8 mouse cellular contexts compared by ENCODE assay signal in genomic region chr3:89244158-89244981, GRCm38 (mm10). TPM values are rescaled to one million over a fixed set of nuclear protein-coding genes. Genes with fewer than 3 reads are reported as not detected.
DNase-seq lines count a peak whose midpoint lies in the region; ATAC-seq and TF ChIP-seq lines count a peak whose summit lies in the region.

No protein-coding gene starts in this region.

- peak overlapping the region; percentile 88 for H3K4me2 ChIP-seq in lung, embryonic 14.5 days
- H3K4me2 ChIP-seq in heart, embryonic 16.5 days (ENCODE audit: low read depth, low read length), result peak overlapping the region; percentile 84
- peak overlapping the region; percentile 86 for H3K4me2 ChIP-seq in midbrain, embryonic 16.5 days (ENCODE audit: low read length)

- intact Hi-C loops in gastrocnemius, postnatal 14 days (cut with DNase I; ENCODE audit: low total_unique reads), result no loop called here

- H3K27ac ChIP-seq in lung, embryonic 14.5 days (ENCODE audit: low read depth), result peak overlapping the region; percentile 42; the same call in 1 of the 2 replicates
- no peak overlapping the region for H3K27ac ChIP-seq in heart, embryonic 16.5 days (ENCODE audit: low read length)
- peak overlapping the region; percentile 95 for H3K27ac ChIP-seq in midbrain, embryonic 16.5 days (ENCODE audit: low read length)

- H3K4me1 ChIP-seq in lung, embryonic 14.5 days (ENCODE audit: insufficient read depth), result peaks cover 6% of the 10 kb centered on the region
- peaks cover 20% of the 10 kb centered on the region for H3K4me1 ChIP-seq in heart, embryonic 16.5 days (ENCODE audit: control insufficient read depth, insufficient read depth, low read length)
- peaks cover 31% of the 10 kb centered on the region for H3K4me1 ChIP-seq in midbrain, embryonic 16.5 days (ENCODE audit: control insufficient read depth, insufficient read depth, low read length)

- peak overlapping the region; percentile 78 for H3K4me3 ChIP-seq in lung, embryonic 14.5 days (ENCODE audit: low read depth, low read length)
- peak overlapping the region; percentile 39 for H3K4me3 ChIP-seq in heart, embryonic 16.5 days (ENCODE audit: low read length)
- peak overlapping the region; percentile 71 for H3K4me3 ChIP-seq in midbrain, embryonic 16.5 days (ENCODE audit: low read depth, low read length)

- ATAC-seq in lung, embryonic 14.5 days (ENCODE audit: insufficient read depth), result peak; percentile 25; the same call in 1 of the 2 replicates
- no peak for ATAC-seq in heart, embryonic 16.5 days (replicated peaks; ENCODE audit: extremely low read depth, insufficient read depth, low FRiP score)
- peak; percentile 27 for ATAC-seq in midbrain, embryonic 16.5 days

- 13% methylated on average over 25 of the region's 25 CpGs for WGBS in lung, embryonic 14.5 days
- WGBS in heart, embryonic 16.5 days, result 16% methylated on average over 25 of the region's 25 CpGs
- 11% methylated on average over 25 of the region's 25 CpGs for WGBS in midbrain, embryonic 16.5 days

- peak; percentile 36 for DNase-seq in lung, embryonic 14.5 days
- no peak for DNase-seq in lung, postnatal 14 days
- DNase-seq in cerebellum, adult 18-20 months, result peak; percentile 58 to 66
- DNase-seq in kidney, postnatal 4 days, result peak; percentile 63 to 72
- no peak for DNase-seq in frontal cortex, adult 2 months (ENCODE audit: extremely low spot score in 1 of 2, low spot score in 1 of 2)
- no peak for DNase-seq in gastrocnemius, postnatal 14 days

- H3K9ac ChIP-seq in lung, embryonic 14.5 days, result peak overlapping the region; percentile 1; the same call in 1 of the 2 replicates
- H3K9ac ChIP-seq in heart, embryonic 16.5 days (ENCODE audit: low read length), result no peak overlapping the region
- peak overlapping the region; percentile 86 for H3K9ac ChIP-seq in midbrain, embryonic 16.5 days (ENCODE audit: low read depth, low read length)

- H3K27me3 ChIP-seq in lung, embryonic 14.5 days (ENCODE audit: insufficient read depth, low read length), result peaks cover 15% of the 10 kb centered on the region; the same call in 1 of the 2 replicates
- H3K27me3 ChIP-seq in heart, embryonic 16.5 days (ENCODE audit: control insufficient read depth, insufficient read depth, low read length), result peaks cover 11% of the 10 kb centered on the region
- no peaks in the 10 kb centered on the region for H3K27me3 ChIP-seq in midbrain, embryonic 16.5 days (ENCODE audit: control insufficient read depth, insufficient read depth, low read depth, low read length)

- peak; percentile 25; the same call in 1 of the 2 replicates for TF ChIP-seq CTCF in lung, embryonic 14.5 days (IDR thresholded peaks at IDR 0.05; ENCODE audit: low read depth)

- H3K9me3 ChIP-seq in lung, embryonic 14.5 days (ENCODE audit: low read depth, low read length), result no peaks in the 10 kb centered on the region
- H3K9me3 ChIP-seq in heart, embryonic 16.5 days (replicated peaks; ENCODE audit: control insufficient read depth, low read length), result no peaks in the 10 kb centered on the region
- no peaks in the 10 kb centered on the region for H3K9me3 ChIP-seq in midbrain, embryonic 16.5 days (replicated peaks; ENCODE audit: control insufficient read depth, low read length, poor library complexity, severe bottlenecking)

- peaks cover 12% of the 10 kb centered on the region for H3K36me3 ChIP-seq in lung, embryonic 14.5 days (ENCODE audit: insufficient read depth)
- H3K36me3 ChIP-seq in heart, embryonic 16.5 days (ENCODE audit: control insufficient read depth, insufficient read depth), result peaks cover 5% of the 10 kb centered on the region; the same call in 1 of the 2 replicates
- peaks cover 25% of the 10 kb centered on the region for H3K36me3 ChIP-seq in midbrain, embryonic 16.5 days (ENCODE audit: control insufficient read depth, insufficient read depth, low read length)

RNA-seq across cellular contexts. Expression of gene Krtcap2, which starts 1.4 kb away (rescaled TPM):
- polyA plus RNA-seq in lung, embryonic 14.5 days (2014; fragmentation: Nextera tagmentation; extraction: Ambion mirVana), result 293 and 312 TPM in 2 replicates
- polyA plus RNA-seq in heart, embryonic 16.5 days (2015; fragmentation: Nextera tagmentation; extraction: Ambion mirVana), result 202 and 234 TPM in 2 replicates
- polyA plus RNA-seq in midbrain, embryonic 16.5 days (2015; fragmentation: Nextera tagmentation; extraction: Ambion mirVana), result 195 TPM in 2 replicates
- polyA plus RNA-seq in frontal cortex, adult 2 months (2012; rRNA removed), result 53.0 and 66.4 TPM in 2 replicates
- 10 to 100 TPM; 74.0 to 85.6 TPM for total RNA-seq in gastrocnemius, postnatal 14 days (2021)

RNA-seq across cellular contexts. Expression of gene Trim46, which starts 1.7 kb away (rescaled TPM):
- polyA plus RNA-seq in lung, embryonic 14.5 days (2014; fragmentation: Nextera tagmentation; extraction: Ambion mirVana), result 5.7 and 6.3 TPM in 2 replicates
- polyA plus RNA-seq in heart, embryonic 16.5 days (2015; fragmentation: Nextera tagmentation; extraction: Ambion mirVana), result 1.1 and 1.3 TPM in 2 replicates
- 90.3 and 91.2 TPM in 2 replicates for polyA plus RNA-seq in midbrain, embryonic 16.5 days (2015; fragmentation: Nextera tagmentation; extraction: Ambion mirVana)
- polyA plus RNA-seq in frontal cortex, adult 2 months (2012; rRNA removed), result 96.7 and 99.7 TPM in 2 replicates
- under 1 TPM; 0.16 to 0.39 TPM for total RNA-seq in gastrocnemius, postnatal 14 days (2021)

RNA-seq across cellular contexts. Expression of gene Dpm3, which starts 14.8 kb away (rescaled TPM):
- 118 and 119 TPM in 2 replicates for polyA plus RNA-seq in lung, embryonic 14.5 days (2014; fragmentation: Nextera tagmentation; extraction: Ambion mirVana)
- polyA plus RNA-seq in heart, embryonic 16.5 days (2015; fragmentation: Nextera tagmentation; extraction: Ambion mirVana), result 65.3 and 79.6 TPM in 2 replicates
- 60.4 and 64.5 TPM in 2 replicates for polyA plus RNA-seq in midbrain, embryonic 16.5 days (2015; fragmentation: Nextera tagmentation; extraction: Ambion mirVana)
- 131 and 188 TPM in 2 replicates for polyA plus RNA-seq in frontal cortex, adult 2 months (2012; rRNA removed)
- total RNA-seq in gastrocnemius, postnatal 14 days (2021), result 10 to 100 TPM; 32.5 to 37.3 TPM

RNA-seq across cellular contexts. Expression of gene Muc1, which starts 15.5 kb away (rescaled TPM):
- 43.0 and 50.4 TPM in 2 replicates for polyA plus RNA-seq in lung, embryonic 14.5 days (2014; fragmentation: Nextera tagmentation; extraction: Ambion mirVana)
- 3.3 and 11.3 TPM in 2 replicates for polyA plus RNA-seq in heart, embryonic 16.5 days (2015; fragmentation: Nextera tagmentation; extraction: Ambion mirVana)
- polyA plus RNA-seq in midbrain, embryonic 16.5 days (2015; fragmentation: Nextera tagmentation; extraction: Ambion mirVana), result 0.57 and 1.5 TPM in 2 replicates
- polyA plus RNA-seq in frontal cortex, adult 2 months (2012; rRNA removed), result 1.1 and 2.1 TPM in 2 replicates
- under 1 TPM; 0.21 to 0.22 TPM for total RNA-seq in gastrocnemius, postnatal 14 days (2021)

RNA-seq across cellular contexts. Expression of gene Mtx1, which starts 17.5 kb away (rescaled TPM):
- 193 and 212 TPM in 2 replicates for polyA plus RNA-seq in lung, embryonic 14.5 days (2014; fragmentation: Nextera tagmentation; extraction: Ambion mirVana)
- polyA plus RNA-seq in heart, embryonic 16.5 days (2015; fragmentation: Nextera tagmentation; extraction: Ambion mirVana), result 120 and 127 TPM in 2 replicates
- polyA plus RNA-seq in midbrain, embryonic 16.5 days (2015; fragmentation: Nextera tagmentation; extraction: Ambion mirVana), result 145 and 150 TPM in 2 replicates
- 136 and 142 TPM in 2 replicates for polyA plus RNA-seq in frontal cortex, adult 2 months (2012; rRNA removed)
- total RNA-seq in gastrocnemius, postnatal 14 days (2021), result 10 to 100 TPM; 42.4 to 52.2 TPM

Comparison
In these comparisons a context has a peak if more than half of its experiments do, and no peak if none do; other contexts are left out.
1. DNase-seq: peak in lung, embryonic 14.5 days (single experiment), cerebellum, adult 18-20 months (2 of 2) and kidney, postnatal 4 days (2 of 2); none in lung, postnatal 14 days (single experiment), frontal cortex, adult 2 months (0 of 2) and gastrocnemius, postnatal 14 days (single experiment).
2. RNA of gene Trim46, which starts 1.7 kb away (polyA plus RNA-seq): 96.7 to 99.7 TPM in frontal cortex, adult 2 months and 90.3 to 91.2 TPM in midbrain, embryonic 16.5 days; 5.7 to 6.3 TPM in lung, embryonic 14.5 days and 1.1 to 1.3 TPM in heart, embryonic 16.5 days; every median in the first group is over 10 times any median in the second.
3. Peak in every context shown above with its lines, with median percentiles within 50 percentile points of each other: H3K4me2 ChIP-seq and H3K4me3 ChIP-seq.